Mouse (Mus musculus): Measurements from ENCODE around the gene Cabin1. TPM values are rescaled to one million over a fixed set of nuclear protein-coding genes. Genes with fewer than 3 reads are reported as not detected.
A peak's percentile ranks its signal among the peaks of the same experiment; 100 is the strongest.

Cabin1 gene
- total RNA-seq, 2 experiments from 2014 or later, result 15.2 to 20.9 TPM

- peak; percentile 89 to 98 for DNase-seq
These were observed 128.5 kb downstream of the Cabin1 start for GRCm38 (mm10) chr10:75635693-75636055.

- DNase-seq, result no peak
These were observed 129.0 kb downstream of the Cabin1 start for GRCm38 (mm10) chr10:75635019-75635692.

DNA sequence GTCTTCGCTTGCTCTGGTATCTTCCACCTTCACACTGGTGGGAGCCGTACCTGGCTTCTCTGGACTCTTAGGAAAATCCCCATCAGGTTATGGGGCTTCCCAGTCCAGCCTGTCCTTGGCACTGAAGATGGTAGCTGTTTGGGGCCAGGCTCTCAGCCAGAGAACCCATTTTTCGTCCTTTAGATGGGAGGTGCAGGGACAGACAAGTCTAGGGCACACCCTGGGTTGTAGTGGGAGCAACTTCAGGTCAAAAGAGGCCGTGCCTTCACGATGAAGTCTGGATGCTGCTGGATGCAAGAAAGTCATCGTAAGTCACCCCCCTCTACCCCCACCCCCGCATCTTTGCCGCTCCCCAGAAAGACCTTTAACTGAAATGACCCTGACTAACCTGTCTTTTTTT, 129.5 kb downstream of the Cabin1 start:
- DNase-seq, result no peak

- no peak for DNase-seq
These were observed 130.5 kb downstream of the Cabin1 start for GRCm38 (mm10) chr10:75633576-75634139.

- peak; percentile 49 to 71 for DNase-seq
These were observed 131.1 kb downstream of the Cabin1 start for GRCm38 (mm10) chr10:75633048-75633447.

- peak; percentile 76 to 89 for DNase-seq
These were observed 131.5 kb downstream of the Cabin1 start for GRCm38 (mm10) chr10:75632633-75633032.

DNA sequence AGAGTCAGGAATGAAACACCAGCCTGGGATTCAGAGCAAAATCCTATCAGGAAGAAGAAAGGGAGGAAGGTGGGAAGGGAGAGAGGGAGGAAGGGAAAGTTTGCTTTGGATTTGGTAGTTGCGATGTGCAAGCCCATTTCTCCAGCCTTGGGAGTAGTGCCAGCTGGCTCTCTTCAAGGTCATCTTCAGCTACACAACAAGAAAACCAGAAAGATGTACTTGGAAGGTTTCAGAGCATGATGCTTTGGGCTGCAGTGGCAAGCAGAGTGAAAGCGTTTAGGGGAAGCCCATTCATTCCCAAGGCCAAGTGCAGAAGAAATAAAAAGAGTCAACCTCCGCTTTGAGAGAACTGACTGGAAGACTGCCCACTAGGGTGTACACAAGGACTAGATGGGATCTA, 136.7 kb downstream of the Cabin1 start:
- DNase-seq, result peak; percentile 49 to 58

GRCm38 (mm10) chr10:75626991-75627390, 137.2 kb downstream of the Cabin1 start:
- DNase-seq, result no peak

DNA sequence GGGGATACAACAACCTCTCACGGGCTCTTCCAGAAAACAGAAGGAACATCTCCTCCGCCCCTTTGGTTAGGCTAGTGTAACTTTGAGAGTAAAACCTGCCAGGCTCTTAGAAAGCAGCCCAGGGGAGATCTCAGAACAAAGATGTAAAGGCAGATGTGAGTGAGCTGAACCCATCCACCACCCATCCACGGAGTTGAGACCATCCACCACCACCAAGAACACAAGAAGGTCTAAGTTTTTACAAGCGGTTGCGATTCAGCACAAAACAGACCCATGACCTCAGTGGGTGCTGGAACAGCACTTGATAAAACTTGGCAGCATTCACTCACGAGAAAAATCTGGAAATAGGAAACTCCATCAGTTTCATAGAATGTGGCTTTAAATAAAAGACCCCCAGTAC, 138.2 kb downstream of the Cabin1 start:
- DNase-seq, result no peak

DNA sequence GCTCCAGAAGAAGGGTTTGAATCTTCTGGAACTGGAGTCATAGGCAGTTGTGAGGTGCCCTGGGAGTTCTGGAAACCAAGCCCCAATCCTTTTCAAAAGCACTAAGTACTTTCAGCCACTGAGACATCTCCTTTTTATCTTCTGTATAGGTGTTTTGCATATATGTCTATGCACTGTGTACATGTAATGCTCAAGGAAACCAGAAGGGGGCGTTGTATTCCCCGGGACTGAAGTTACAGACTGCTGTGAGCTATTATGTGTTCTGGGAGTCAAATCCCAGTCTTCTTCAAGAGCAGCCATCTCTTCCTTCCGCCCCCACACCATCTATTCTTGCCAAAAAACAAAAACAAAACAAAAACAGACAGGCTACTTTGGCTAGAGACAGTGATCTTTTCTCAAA, 143.3 kb downstream of the Cabin1 start:
- DNase-seq, result no peak

DNA sequence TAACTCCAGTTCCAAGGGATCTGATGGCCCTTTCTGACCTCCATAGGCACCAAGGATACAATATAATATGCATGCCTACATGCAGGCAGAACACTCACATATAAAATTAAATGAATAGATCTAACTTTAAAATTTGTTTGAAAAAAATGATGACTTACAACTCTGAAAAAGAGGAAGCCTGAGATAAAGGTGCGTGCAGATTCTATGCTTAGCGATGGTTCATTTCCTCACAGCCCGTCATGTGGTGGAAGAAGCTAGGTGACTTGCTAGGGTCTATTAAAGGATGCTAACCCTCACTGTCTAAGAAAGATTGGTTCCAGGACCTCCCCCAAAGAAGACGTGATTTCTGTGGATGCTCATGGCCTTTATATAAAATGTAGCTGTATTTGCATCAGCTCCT, 148.1 kb downstream of the Cabin1 start:
- DNase-seq, result no peak

- no peak for DNase-seq
These were observed 153.7 kb downstream of the Cabin1 start for GRCm38 (mm10) chr10:75610486-75610885.

DNA sequence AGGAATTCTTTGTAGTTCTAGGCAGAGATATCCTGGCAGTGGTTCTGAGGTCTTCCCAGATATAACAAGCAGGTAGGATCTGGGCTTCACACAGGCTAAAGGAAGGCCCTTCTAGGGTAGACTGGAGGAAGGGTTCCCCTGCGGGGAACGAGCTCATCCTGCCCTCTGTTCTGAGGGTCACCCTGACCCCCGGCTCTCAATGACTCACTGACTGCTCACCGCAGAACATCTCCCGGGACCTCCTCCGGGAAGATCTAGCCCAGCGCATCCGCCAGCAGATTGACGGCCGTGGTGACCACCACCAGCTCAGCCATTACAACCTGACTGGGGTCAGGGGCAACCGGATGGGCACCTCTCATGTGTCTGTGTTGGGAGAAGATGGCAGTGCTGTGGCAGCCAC, 155.2 kb downstream of the Cabin1 start:
- DNase-seq, result no peak

DNA sequence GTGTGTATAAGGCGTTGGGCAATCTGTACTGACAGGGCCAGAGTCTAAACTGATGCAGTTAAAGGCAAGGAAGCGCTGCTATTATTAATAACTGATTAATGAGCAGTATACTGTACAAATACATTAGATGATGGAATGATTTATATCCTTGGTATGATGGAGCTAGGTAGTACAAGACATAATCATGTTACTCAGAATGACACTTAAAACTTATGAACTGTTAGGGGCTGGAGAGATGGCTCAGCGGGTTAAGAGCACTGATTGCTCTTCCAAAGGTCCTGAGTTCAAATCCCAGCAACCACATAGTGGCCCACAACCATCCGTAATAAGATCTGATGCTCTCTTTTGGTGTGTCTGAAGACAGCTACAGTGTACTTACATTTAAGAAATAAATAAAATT, 156.9 kb downstream of the Cabin1 start:
- DNase-seq, result no peak

DNA sequence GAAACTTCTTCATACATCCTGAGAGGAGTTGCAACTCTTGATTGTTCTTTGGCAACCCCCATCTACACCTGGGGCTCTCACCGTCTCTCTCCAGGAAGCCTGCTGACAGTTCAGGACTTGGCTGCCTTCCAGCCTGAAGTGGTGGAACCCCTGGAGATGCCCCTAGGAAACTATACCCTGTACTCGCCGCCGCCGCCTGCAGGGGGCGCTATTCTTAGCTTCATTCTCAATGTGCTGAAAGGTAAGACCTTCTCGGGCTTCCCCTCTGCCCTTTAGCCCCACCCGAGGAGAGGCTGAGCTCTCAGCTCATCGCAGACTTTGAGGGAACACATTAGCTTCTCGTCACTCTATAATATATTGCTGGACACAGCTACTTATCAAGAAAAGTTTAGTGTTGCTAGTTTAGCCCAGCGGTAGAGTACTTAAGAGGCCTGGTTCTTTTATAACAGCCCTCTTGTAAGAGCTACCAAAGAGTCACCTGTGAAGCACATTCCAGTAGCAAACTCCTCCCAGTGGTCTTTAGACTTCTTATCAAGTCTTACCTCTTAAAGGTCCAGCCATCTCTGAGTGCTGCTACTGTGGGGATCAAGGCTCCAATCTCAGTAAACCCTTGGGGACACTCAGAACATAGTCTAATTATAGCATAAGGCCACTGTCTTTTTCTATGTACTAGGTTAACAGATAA, 158.8 kb downstream of the Cabin1 start:
- no peak for DNase-seq

DNA sequence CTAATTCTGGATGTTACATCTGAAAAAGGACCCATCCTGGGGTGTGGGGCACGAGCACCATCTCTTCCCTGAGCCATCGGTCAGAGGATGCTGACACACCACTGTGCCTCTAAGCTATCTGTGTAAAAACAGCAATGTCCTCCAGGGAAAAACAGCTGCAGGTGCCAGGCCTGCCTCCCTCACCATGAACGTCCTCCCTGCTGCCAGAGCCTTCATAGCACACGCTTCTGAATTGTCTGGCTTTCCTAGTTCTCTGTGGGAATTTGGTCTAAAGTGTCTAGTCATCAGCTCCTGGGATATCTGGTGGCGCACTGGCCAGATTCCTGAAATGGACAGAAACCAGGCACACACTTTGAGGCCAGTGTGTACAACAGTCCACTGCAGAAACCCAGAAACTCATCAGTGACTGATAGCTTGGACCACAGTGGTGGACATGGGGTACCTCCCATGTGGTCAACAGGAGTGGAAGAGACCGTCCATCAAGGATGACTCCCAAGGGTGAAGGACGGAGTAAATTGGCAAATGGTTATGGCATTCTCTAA, 163.9 kb downstream of the Cabin1 start:
- DNase-seq, result peak; percentile 23 to 38

Other genes starting within 250 kb of the Cabin1 start
- gene Snrpd3, start 246.8 kb downstream of the Cabin1 start, total RNA-seq (2021), result 10 to 100 TPM; 66.2 to 80.3 TPM
- gene Gucd1, start 246.4 kb downstream of the Cabin1 start, total RNA-seq (2021), result 10 to 100 TPM; 33.0 to 36.8 TPM
- 1 to 10 TPM in 1 of 2 experiments, under 1 TPM in 1; 0.67 to 1.1 TPM for gene Lrrc75b, start 204.0 kb downstream of the Cabin1 start, total RNA-seq (2021)
- under 1 TPM in 1 of 2 experiments, not detected in 1; 0.54 TPM for gene Ggt1, start 202.7 kb downstream of the Cabin1 start, total RNA-seq (2021)
- 1 to 10 TPM; 4.2 to 4.7 TPM for gene Ggt5, start 175.0 kb downstream of the Cabin1 start, total RNA-seq (2021)
- 1 to 10 TPM; 1.5 to 1.8 TPM for gene Susd2, start 120.3 kb downstream of the Cabin1 start, total RNA-seq (2021)
- 100 to 1,000 TPM in 1 of 2 experiments, 10 to 100 TPM in 1; 83.7 to 109 TPM for gene Ddt, start 9.1 kb upstream of the Cabin1 start, total RNA-seq (2021)
- not detected for gene Gm20441, start 16.6 kb upstream of the Cabin1 start, total RNA-seq (2021)
- gene Gstt3, start 17.1 kb upstream of the Cabin1 start, total RNA-seq (2021), result 1 to 10 TPM; 3.7 to 5.0 TPM
- 10 to 100 TPM; 16.1 to 22.4 TPM for gene Gstt1, start 34.2 kb upstream of the Cabin1 start, total RNA-seq (2021)
- gene Gstt4, start 58.2 kb upstream of the Cabin1 start, total RNA-seq (2021), result not detected
- 10 to 100 TPM in 1 of 2 experiments, 1 to 10 TPM in 1; 7.8 to 10.7 TPM for gene Gstt2, start 73.1 kb upstream of the Cabin1 start, total RNA-seq (2021)
- 100 to 1,000 TPM; 215 to 232 TPM for gene Mif, start 95.9 kb upstream of the Cabin1 start, total RNA-seq (2021)
- gene Derl3, start 129.1 kb upstream of the Cabin1 start, total RNA-seq (2021), result under 1 TPM; 0.57 to 0.74 TPM
- 10 to 100 TPM; 20.5 to 24.2 TPM for gene Smarcb1, start 157.3 kb upstream of the Cabin1 start, total RNA-seq (2021)
- 1,000 to 10,000 TPM; 1,749 to 1,983 TPM for gene Chchd10, start 168.8 kb upstream of the Cabin1 start, total RNA-seq (2021)
- 1 to 10 TPM; 5.0 to 5.2 TPM for gene Mmp11, start 172.2 kb upstream of the Cabin1 start, total RNA-seq (2021)
- gene Gm867, start 176.3 kb upstream of the Cabin1 start, total RNA-seq (2021), result not detected
- under 1 TPM in 1 of 2 experiments, not detected in 1; 0.82 TPM for gene Vpreb3, start 178.7 kb upstream of the Cabin1 start, total RNA-seq (2021)
- gene Gm5134, start 190.2 kb upstream of the Cabin1 start, total RNA-seq (2021), result not detected